In the genomic region with DNA sequence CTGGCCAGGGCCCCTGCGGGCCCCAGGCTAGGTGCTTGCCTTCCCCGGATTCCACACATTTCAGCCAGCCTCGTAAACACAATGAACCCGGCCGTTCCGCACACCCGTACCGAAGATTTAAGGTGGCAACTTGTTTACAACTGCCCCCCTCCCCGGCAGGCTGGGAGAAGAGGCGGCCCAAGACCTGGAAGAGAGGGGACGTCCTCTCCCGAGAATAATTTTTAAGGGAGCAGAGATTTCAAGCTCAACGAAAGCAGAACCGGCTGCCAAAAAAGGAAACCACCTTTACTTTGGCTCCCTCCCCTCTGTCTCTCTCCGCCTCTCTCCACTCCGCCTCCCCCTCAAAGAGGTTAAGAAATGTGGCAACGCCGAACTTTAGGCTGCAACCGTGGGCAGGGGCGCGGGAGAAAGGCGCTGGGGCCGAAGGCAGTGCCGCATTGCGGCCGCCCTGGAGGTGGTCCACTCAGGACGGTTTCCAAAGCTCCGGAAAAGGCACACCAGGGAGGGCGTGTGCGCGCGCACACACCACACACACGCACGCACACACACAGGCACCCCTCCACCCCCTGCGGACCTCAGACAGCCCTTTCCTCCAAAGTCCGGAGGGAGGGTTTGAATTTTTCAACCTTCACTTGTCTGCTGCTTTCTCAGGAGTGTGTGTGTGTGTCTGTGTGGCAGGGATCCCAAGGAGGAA, we compare ENCODE assay signal across 8 mouse cellular contexts. TPM values are rescaled to one million over a fixed set of nuclear protein-coding genes. Genes with fewer than 3 reads are reported as not detected.
DNase-seq lines count a peak whose midpoint lies in the region; ATAC-seq and TF ChIP-seq lines count a peak whose summit lies in the region.

No protein-coding gene starts in this region.

- H3K9ac ChIP-seq in ES-E14 (ENCODE audit: insufficient read depth, low read depth, low read length, poor library complexity, severe bottlenecking): peak overlapping the region; percentile 88
- H3K9ac ChIP-seq in forebrain, embryonic 12.5 days: peak overlapping the region; percentile 99
- H3K9ac ChIP-seq in heart, embryonic 16.5 days (ENCODE audit: low read length): peak overlapping the region; percentile 89

- H3K27ac ChIP-seq in ES-E14 (ENCODE audit: insufficient read depth, low read depth, low read length, poor library complexity, severe bottlenecking): peak overlapping the region; percentile 51; the same call in 1 of the 2 replicates
- peak overlapping the region; percentile 100 for H3K27ac ChIP-seq in forebrain, embryonic 12.5 days
- peak overlapping the region; percentile 98 for H3K27ac ChIP-seq in heart, embryonic 16.5 days (ENCODE audit: low read length)

- H3K4me2 ChIP-seq in forebrain, embryonic 12.5 days: peak overlapping the region; percentile 94
- peak overlapping the region; percentile 75 for H3K4me2 ChIP-seq in heart, embryonic 16.5 days (ENCODE audit: low read depth, low read length)

- peak overlapping the region; percentile 90 to 96 for H3K4me3 ChIP-seq in ES-E14 (ENCODE audit: insufficient read depth in 1 of 2, low read depth in 1 of 2, low read length in 2 of 2, poor library complexity in 1 of 2, severe bottlenecking in 1 of 2)
- H3K4me3 ChIP-seq in forebrain, embryonic 12.5 days (replicated peaks): peak overlapping the region; percentile 81
- peak overlapping the region; percentile 73 for H3K4me3 ChIP-seq in heart, embryonic 16.5 days (ENCODE audit: low read length)

- H3K4me1 ChIP-seq in ES-E14 (ENCODE audit: control insufficient read depth in 2 of 2, insufficient read depth in 2 of 2, low read length in 2 of 2, poor library complexity in 1 of 2): peaks cover 10 to 12% of the 10 kb centered on the region in 2 experiments; a peak in 2 of 4 replicates
- H3K4me1 ChIP-seq in forebrain, embryonic 12.5 days: peaks cover 47% of the 10 kb centered on the region
- peaks cover 30% of the 10 kb centered on the region for H3K4me1 ChIP-seq in heart, embryonic 16.5 days (ENCODE audit: control insufficient read depth, insufficient read depth, low read length)

- ATAC-seq in forebrain, embryonic 12.5 days (ENCODE audit: low FRiP score): no peak
- ATAC-seq in heart, embryonic 16.5 days (replicated peaks; ENCODE audit: extremely low read depth, insufficient read depth, low FRiP score): peak; percentile 17

- under 1% methylated on average over 36 of the region's 36 CpGs for WGBS in forebrain, embryonic 12.5 days
- under 1% methylated on average over 36 of the region's 36 CpGs for WGBS in heart, embryonic 16.5 days

- peaks cover 21% of the 10 kb centered on the region for H3K27me3 ChIP-seq in forebrain, embryonic 12.5 days
- peaks cover 8% of the 10 kb centered on the region for H3K27me3 ChIP-seq in heart, embryonic 16.5 days (ENCODE audit: control insufficient read depth, insufficient read depth, low read length)

- peaks cover 5% of the 10 kb centered on the region; the same call in 1 of the 2 replicates for H3K36me3 ChIP-seq in ES-E14 (ENCODE audit: control insufficient read depth, insufficient read depth, low read length, poor library complexity, severe bottlenecking)
- no peaks in the 10 kb centered on the region for H3K36me3 ChIP-seq in forebrain, embryonic 12.5 days (replicated peaks)
- H3K36me3 ChIP-seq in heart, embryonic 16.5 days (ENCODE audit: control insufficient read depth, insufficient read depth): no peaks in the 10 kb centered on the region

- H3K9me3 ChIP-seq in ES-E14 (ENCODE audit: control insufficient read depth, insufficient read depth, low read depth, low read length): no peaks in the 10 kb centered on the region
- H3K9me3 ChIP-seq in forebrain, embryonic 12.5 days: no peaks in the 10 kb centered on the region
- H3K9me3 ChIP-seq in heart, embryonic 16.5 days (replicated peaks; ENCODE audit: control insufficient read depth, low read length): no peaks in the 10 kb centered on the region

- in situ Hi-C loops in ES-E14 (cut with MboI; ENCODE audit: low sequenced_read_pairs in 2 of 2, unreplicated experiment in 2 of 2): no loop called here

- DNase-seq in ES-E14 (ENCODE audit: low read depth, low spot score): peak; percentile 47
- DNase-seq in c-Kit-positive CD71-positive TER-119-negative erythroid progenitor cells, embryonic 14.5 days (ENCODE audit: low read depth): peak; percentile 44
- DNase-seq in kidney, postnatal 36 days: peak; percentile 85 to 92
- DNase-seq in lung, postnatal 14 days: peak; percentile 79
- peak; percentile 75 for DNase-seq in retina, embryonic 14.5 days (ENCODE audit: low spot score)
- DNase-seq in urinary bladder, adult 2 months (ENCODE audit: low spot score): peak; percentile 74

TF ChIP-seq in ES-E14, 5 proteins besides CTCF, POLR2A, EP300 and RAD21:
- TF ChIP-seq ZNF384 (IDR thresholded peaks at IDR 0.05; ENCODE audit: low read depth, low read length) (no peak), ZC3H11A (IDR thresholded peaks at IDR 0.05; ENCODE audit: borderline replicate concordance, low read depth, low read length) (no peak), HCFC1 (IDR thresholded peaks at IDR 0.05; ENCODE audit: borderline replicate concordance, insufficient read depth, low read length) (no peak), MAFK (IDR thresholded peaks at IDR 0.05; ENCODE audit: insufficient read depth, low read depth, low read length) (no peak), CHD2 (IDR thresholded peaks at IDR 0.05; ENCODE audit: low read depth, low read length) (no peak)

RNA-seq across cellular contexts. Expression of a gene that starts 8.6 kb away (rescaled TPM):
- 21.6 and 63.8 TPM in 2 replicates for total RNA-seq in ES-E14 (2012; rRNA removed)
- 24.0 and 24.4 TPM in 2 replicates for polyA plus RNA-seq in forebrain, embryonic 12.5 days (2016; fragmentation: Nextera tagmentation; extraction: Ambion mirVana)
- polyA plus RNA-seq in heart, embryonic 16.5 days (2015; fragmentation: Nextera tagmentation; extraction: Ambion mirVana): 5.6 and 7.9 TPM in 2 replicates
- polyA plus RNA-seq in urinary bladder, adult 2 months (2012; rRNA removed): 29.6 and 42.7 TPM in 2 replicates
